Mouse (Mus musculus) MEL (cell line): ENCODE measurements at regions not wholly inside any gene's neighbourhood (a gene's known extent, or its start where the extent isn't known, plus 50 kb on each side); places are given as distances from the start of the nearest gene placed in this dataset.

Experiments used
- DNase-seq: peaks from one replicate; pipeline ENCODE4 v3.0.0; 2011; ENCODE audit warnings: low read depth, low spot score
- H3K27ac ChIP-seq: 2 replicates; pipeline ENCODE4 v1.5.1; 2012; ENCODE audit warnings: low read depth, mild to moderate bottlenecking, control low read depth, low read length, moderate library complexity; ENCODE audit not compliant: control insufficient read depth
- H3K27me3 ChIP-seq, 2 experiments: fragments of 150-350 bp in 1 of 2; sonication (generic) in 1 of 2; 2 replicates each; pipeline ENCODE4 v1.6.1; 2012; ENCODE audit warnings: low read length in 2 of 2, mild to moderate bottlenecking in 2 of 2, improper control_type of control experiment in 1 of 2, moderate library complexity in 1 of 2; ENCODE audit not compliant: insufficient read depth in 2 of 2, control insufficient read depth in 1 of 2
- H3K36me3 ChIP-seq, 2 experiments: 2 replicates each; pipeline ENCODE4 v1.6.1; 2012 to 2014; ENCODE audit warnings: low read length in 2 of 2, improper control_type of control experiment in 1 of 2, inconsistent platforms in 1 of 2, mild to moderate bottlenecking in 1 of 2; ENCODE audit not compliant: insufficient read depth in 2 of 2, control insufficient read depth in 1 of 2
- H3K4me1 ChIP-seq, 2 experiments: fragments of 150-350 bp in 1 of 2; sonication (generic) in 1 of 2; 2 replicates each; pipeline ENCODE4 v1.6.1; 2012; ENCODE audit warnings: low read length in 2 of 2, improper control_type of control experiment in 1 of 2, mild to moderate bottlenecking in 1 of 2; ENCODE audit not compliant: insufficient read depth in 2 of 2, control insufficient read depth in 1 of 2
- H3K4me3 ChIP-seq, 2 experiments: fragments of 150-350 bp in 1 of 2; sonication (generic) in 1 of 2; 2 replicates each; pipeline ENCODE4 v1.5.1; 2012; ENCODE audit warnings: low read depth in 2 of 2, low read length in 2 of 2, mild to moderate bottlenecking in 2 of 2, moderate library complexity in 2 of 2, control low read depth in 1 of 2, improper control_type of control experiment in 1 of 2; ENCODE audit not compliant: control insufficient read depth in 1 of 2, insufficient read depth in 1 of 2
- H3K79me2 ChIP-seq: 2 replicates; pipeline ENCODE4 v1.6.1; 2012; ENCODE audit warnings: mild to moderate bottlenecking, low read length, moderate library complexity; ENCODE audit not compliant: control insufficient read depth, poor library complexity, insufficient read depth
- H3K9ac ChIP-seq: 2 replicates; pipeline ENCODE4 v1.6.1; 2012; ENCODE audit warnings: low read depth, mild to moderate bottlenecking, control low read depth, low read length, moderate library complexity; ENCODE audit not compliant: control insufficient read depth, poor library complexity, severe bottlenecking
- H3K9me3 ChIP-seq: fragments of 150-350 bp; sonication (generic); replicated peaks from 2 replicates; pipeline ENCODE4 v1.6.1; 2012; ENCODE audit warnings: mild to moderate bottlenecking, low read length, improper control_type of control experiment, moderate library complexity; ENCODE audit not compliant: insufficient read depth
- E2F4 ChIP-seq: IDR thresholded peaks from 2 replicates; pipeline ENCODE4 v1.6.1; 2011; ENCODE audit warnings: low read depth, low read length, improper control_type of control experiment, borderline replicate concordance
- GABPA ChIP-seq: IDR thresholded peaks from 2 replicates; pipeline ENCODE4 v1.6.1; 2012; ENCODE audit warnings: low read depth, mild to moderate bottlenecking, inconsistent platforms, low read length, improper control_type of control experiment, moderate library complexity
- GATA1 ChIP-seq: IDR thresholded peaks from 2 replicates; pipeline ENCODE4 v1.6.1; 2011; ENCODE audit warnings: low read depth, low read length, improper control_type of control experiment
- HCFC1 ChIP-seq: IDR thresholded peaks from 2 replicates; pipeline ENCODE4 v1.6.1; 2012; ENCODE audit warnings: low read depth, mild to moderate bottlenecking, inconsistent platforms, low read length, improper control_type of control experiment, moderate library complexity
- KAT2A ChIP-seq: conservative IDR thresholded peaks from 2 replicates; pipeline ENCODE4 v1.6.1; 2012; ENCODE audit warnings: low read depth, low read length, improper control_type of control experiment, inconsistent platforms
- MAX ChIP-seq: IDR thresholded peaks from 2 replicates; pipeline ENCODE4 v1.6.1; 2011; ENCODE audit warnings: low read length, improper control_type of control experiment
- MAZ ChIP-seq: IDR thresholded peaks from 2 replicates; pipeline ENCODE4 v1.6.1; 2012; ENCODE audit warnings: low read depth, mild to moderate bottlenecking, inconsistent platforms, low read length, improper control_type of control experiment
- MEF2A ChIP-seq: IDR thresholded peaks from 2 replicates; pipeline ENCODE4 v1.6.1; 2014; ENCODE audit warnings: low read depth, mild to moderate bottlenecking, inconsistent platforms, low read length, improper control_type of control experiment; ENCODE audit not compliant: poor library complexity, insufficient replicate concordance, severe bottlenecking; ENCODE audit errors: extremely low read depth
- MYC ChIP-seq: IDR thresholded peaks from 2 replicates; pipeline ENCODE4 v1.6.1; 2011; ENCODE audit warnings: low read depth, mild to moderate bottlenecking, low read length, improper control_type of control experiment, moderate library complexity
- NRF1 ChIP-seq: IDR thresholded peaks from 2 replicates; pipeline ENCODE4 v1.6.1; 2014; ENCODE audit warnings: low read depth, mild to moderate bottlenecking, inconsistent platforms, low read length, improper control_type of control experiment, moderate library complexity; ENCODE audit not compliant: poor library complexity, insufficient read depth, severe bottlenecking
- POLR2AphosphoS5 ChIP-seq: IDR thresholded peaks from 2 replicates; pipeline ENCODE4 v1.6.1; 2012; ENCODE audit warnings: low read depth, borderline replicate concordance, mild to moderate bottlenecking, inconsistent platforms, low read length, moderate library complexity, mixed read lengths
- SIN3A ChIP-seq: IDR thresholded peaks from 2 replicates; pipeline ENCODE4 v1.6.1; 2012; ENCODE audit warnings: low read length, improper control_type of control experiment, inconsistent platforms
- ZC3H11A ChIP-seq: IDR thresholded peaks from 2 replicates; pipeline ENCODE4 v1.6.1; 2012; ENCODE audit warnings: low read depth, mild to moderate bottlenecking, inconsistent platforms, low read length, improper control_type of control experiment

- TF ChIP-seq GATA1 (no peak), MEF2A (no peak), MAZ (no peak), ZC3H11A (no peak), MAX (no peak)
- TF ChIP-seq, all 39 proteins: peak for 0
- H3K27ac ChIP-seq, result no peak overlapping the region
- no peaks in the 10 kb centered on the region for H3K79me2 ChIP-seq
- H3K36me3 ChIP-seq, result no peaks in the 10 kb centered on the region
- DNase-seq, result no peak
- H3K27me3 ChIP-seq, result no peaks in the 10 kb centered on the region
- no peaks in the 10 kb centered on the region for H3K9me3 ChIP-seq
- H3K4me1 ChIP-seq, result no peaks in the 10 kb centered on the region
- H3K9ac ChIP-seq, result no peak overlapping the region
- H3K4me3 ChIP-seq, result no peak overlapping the region
Measured at GRCm38 (mm10) chr13:69237918-69238317, 238.6 kb upstream of the Adcy2 start.

- Histone ChIP-seq H3K36me3 (no peaks in the 10 kb centered on the region), H3K27me3 (no peaks in the 10 kb centered on the region), H3K79me2 (no peaks in the 10 kb centered on the region), H3K4me1 (no peaks in the 10 kb centered on the region), H3K4me3 (no peak overlapping the region), H3K9me3 (no peaks in the 10 kb centered on the region), H3K27ac (no peak overlapping the region), H3K9ac (no peak overlapping the region)
- DNase-seq, result no peak
- TF ChIP-seq NRF1 (no peak), POLR2AphosphoS5 (no peak), SIN3A (no peak), GATA1 (no peak), GABPA (no peak), E2F4 (no peak), KAT2A (no peak), MYC (no peak), MAX (no peak), HCFC1 (no peak)
Measured at GRCm38 (mm10) chr13:69239261-69239915, 240.0 kb upstream of the Adcy2 start.
